Mouse (Mus musculus) midbrain, embryonic 16.5 days (tissue): ENCODE results near the gene Zfp638. TPM values are rescaled to one million over a fixed set of nuclear protein-coding genes. Genes with fewer than 3 reads are reported as not detected.
A peak's percentile ranks its signal among the peaks of the same experiment; 100 is the strongest.

Source experiments
- ATAC-seq: fragments of 200-750 bp; cut with Nextera tagmentation; 2 replicates; pipeline ENCODE4 v1.8.0; 2017; ENCODE audit warnings: moderate TSS enrichment
- H3K27ac ChIP-seq: fragments of 300-500 bp; sonication (generic); 2 replicates; pipeline ENCODE4 v1.5.1; 2014; ENCODE audit warnings: mild to moderate bottlenecking, low read length, mixed read lengths
- H3K27me3 ChIP-seq: fragments of 300-500 bp; sonication (generic); 2 replicates; pipeline ENCODE4 v1.6.1; 2014; ENCODE audit warnings: low read depth, low read length, mixed read lengths; ENCODE audit not compliant: control insufficient read depth, insufficient read depth
- H3K36me3 ChIP-seq: fragments of 300-500 bp; sonication (generic); 2 replicates; pipeline ENCODE4 v1.6.1; 2014; ENCODE audit warnings: mild to moderate bottlenecking, low read length, moderate library complexity, mixed read lengths; ENCODE audit not compliant: control insufficient read depth, insufficient read depth
- H3K4me1 ChIP-seq: fragments of 300-500 bp; sonication (generic); 2 replicates; pipeline ENCODE4 v1.6.1; 2014; ENCODE audit warnings: mild to moderate bottlenecking, low read length, mixed read lengths; ENCODE audit not compliant: control insufficient read depth, insufficient read depth
- H3K4me2 ChIP-seq: fragments of 300-500 bp; sonication (generic); 2 replicates; pipeline ENCODE4 v1.6.1; 2014; ENCODE audit warnings: mild to moderate bottlenecking, low read length, mixed read lengths
- H3K4me3 ChIP-seq: fragments of 300-500 bp; sonication (generic); 2 replicates; pipeline ENCODE4 v1.5.1; 2014; ENCODE audit warnings: low read depth, mild to moderate bottlenecking, low read length, moderate library complexity, mixed read lengths
- H3K9ac ChIP-seq: fragments of 300-500 bp; sonication (generic); 2 replicates; pipeline ENCODE4 v1.6.1; 2014; ENCODE audit warnings: low read depth, low read length, mixed read lengths
- H3K9me3 ChIP-seq: fragments of 300-500 bp; sonication (generic); replicated peaks from 2 replicates; pipeline ENCODE4 v1.6.1; 2014; ENCODE audit warnings: mild to moderate bottlenecking, low read length, mixed read lengths; ENCODE audit not compliant: control insufficient read depth, poor library complexity, severe bottlenecking
- WGBS: fragments of 180-500 bp; shearing (Covaris S2); extraction: QIAGEN DNeasy Blood & Tissue Kit; methylation state at CpG from one replicate; pipeline ENCODE4 v1.1.7; 2014; 5-methylcytosine and 5-hydroxymethylcytosine counted together
- polyA plus RNA-seq: library from polyadenylated mRNA; unstranded; fragments of >200 nt; fragmentation: Nextera tagmentation; extraction: Ambion mirVana; gene quantifications from 2 replicates; pipeline ENCODE4 v1.2.1, GENCODE M21; 2015

Gene Zfp638
- polyA plus RNA-seq, 1 experiment from 2014 or later, result 68.2 TPM

DNA sequence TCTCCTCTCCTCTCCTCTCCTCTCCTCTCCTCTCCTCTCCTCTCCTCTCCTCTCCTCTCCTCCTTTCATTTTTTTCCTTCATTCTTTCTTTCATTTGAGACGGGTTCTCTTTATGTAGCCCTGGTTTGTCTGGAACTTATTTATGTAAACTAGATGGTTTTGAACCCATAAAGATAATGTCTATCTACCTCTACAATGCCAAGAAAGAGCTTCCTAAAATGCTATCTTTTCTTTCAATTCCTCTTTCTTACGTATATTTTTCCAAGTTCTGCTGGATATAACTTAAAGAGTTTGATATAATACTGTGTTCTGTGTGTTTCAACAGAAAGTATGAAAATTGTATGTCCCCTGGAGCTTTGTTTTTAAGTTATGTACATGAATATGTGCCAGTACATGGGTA, 72.6 kb downstream of the Zfp638 start:
- 94% methylated on average over 2 of the region's 2 CpGs for WGBS
- H3K9ac ChIP-seq, result no peak overlapping the region
- H3K4me1 ChIP-seq, result no peaks in the 10 kb centered on the region
- H3K27me3 ChIP-seq, result no peaks in the 10 kb centered on the region
- H3K36me3 ChIP-seq, result peaks cover 9% of the 10 kb centered on the region
- no peak overlapping the region for H3K4me3 ChIP-seq
- H3K4me2 ChIP-seq, result no peak overlapping the region
- H3K9me3 ChIP-seq, result no peaks in the 10 kb centered on the region
- no peak for ATAC-seq
- no peak overlapping the region for H3K27ac ChIP-seq

GRCm38 (mm10) chr6:83942806-83943205, 75.9 kb downstream of the Zfp638 start:
- WGBS, result 94% methylated on average over 13 of the region's 13 CpGs
- peaks cover 15% of the 10 kb centered on the region for H3K36me3 ChIP-seq
- H3K4me2 ChIP-seq, result no peak overlapping the region
- no peaks in the 10 kb centered on the region for H3K4me1 ChIP-seq
- H3K9ac ChIP-seq, result no peak overlapping the region
- H3K9me3 ChIP-seq, result no peaks in the 10 kb centered on the region
- ATAC-seq, result no peak
- no peaks in the 10 kb centered on the region for H3K27me3 ChIP-seq
- H3K27ac ChIP-seq, result no peak overlapping the region
- no peak overlapping the region for H3K4me3 ChIP-seq

GRCm38 (mm10) chr6:83953603-83954002, 86.7 kb downstream of the Zfp638 start:
- Histone ChIP-seq H3K27me3 (no peaks in the 10 kb centered on the region), H3K9ac (no peak overlapping the region), H3K9me3 (no peaks in the 10 kb centered on the region), H3K36me3 (peaks cover 7% of the 10 kb centered on the region; the same call in 1 of the 2 replicates), H3K4me3 (no peak overlapping the region), H3K4me1 (no peaks in the 10 kb centered on the region), H3K4me2 (no peak overlapping the region), H3K27ac (no peak overlapping the region)
- ATAC-seq, result no peak

- Histone ChIP-seq H3K27ac (no peak overlapping the region), H3K9ac (no peak overlapping the region), H3K27me3 (no peaks in the 10 kb centered on the region), H3K4me2 (no peak overlapping the region), H3K4me3 (no peak overlapping the region), H3K9me3 (no peaks in the 10 kb centered on the region), H3K36me3 (peaks cover 10% of the 10 kb centered on the region), H3K4me1 (no peaks in the 10 kb centered on the region)
- WGBS, result 95% methylated on average over 5 of the region's 5 CpGs
- no peak for ATAC-seq
Measured at GRCm38 (mm10) chr6:83987642-83988041, 120.7 kb downstream of the Zfp638 start.

GRCm38 (mm10) chr6:84002716-84003115, 135.8 kb downstream of the Zfp638 start:
- no peak overlapping the region for H3K9ac ChIP-seq
- H3K9me3 ChIP-seq, result no peaks in the 10 kb centered on the region
- H3K27me3 ChIP-seq, result no peaks in the 10 kb centered on the region
- H3K27ac ChIP-seq, result no peak overlapping the region
- no peak overlapping the region for H3K4me2 ChIP-seq
- peaks cover 17% of the 10 kb centered on the region for H3K36me3 ChIP-seq
- WGBS, result 80% methylated on average over 1 of the region's 1 CpGs
- no peaks in the 10 kb centered on the region for H3K4me1 ChIP-seq
- no peak for ATAC-seq
- no peak overlapping the region for H3K4me3 ChIP-seq

- H3K9me3 ChIP-seq, result no peaks in the 10 kb centered on the region
- H3K27ac ChIP-seq, result no peak overlapping the region
- no peak overlapping the region for H3K9ac ChIP-seq
- peaks cover 2% of the 10 kb centered on the region; the same call in 1 of the 2 replicates for H3K27me3 ChIP-seq
- 90% methylated on average over 4 of the region's 4 CpGs for WGBS
- H3K36me3 ChIP-seq, result peaks cover 4% of the 10 kb centered on the region
- no peak overlapping the region for H3K4me2 ChIP-seq
- H3K4me3 ChIP-seq, result no peak overlapping the region
- ATAC-seq, result no peak
- peaks cover 9% of the 10 kb centered on the region; the same call in 1 of the 2 replicates for H3K4me1 ChIP-seq
Measured at GRCm38 (mm10) chr6:84004295-84004694, 137.4 kb downstream of the Zfp638 start.

- H3K27me3 ChIP-seq, result peaks cover 5% of the 10 kb centered on the region; the same call in 1 of the 2 replicates
- no peak within 1 kb of the TSS for H3K27ac ChIP-seq
- under 1% methylated on average over 41 of the region's 41 CpGs for WGBS
- peaks cover 18% of the 10 kb centered on the region; the same call in 1 of the 2 replicates for H3K4me1 ChIP-seq
- no peaks in the 10 kb centered on the region for H3K36me3 ChIP-seq
- peak within 1 kb of the TSS; percentile 96 for H3K4me2 ChIP-seq
- H3K4me3 ChIP-seq, result peak within 1 kb of the TSS; percentile 48
- no peaks in the 10 kb centered on the region for H3K9me3 ChIP-seq
- H3K9ac ChIP-seq, result peak within 1 kb of the TSS; percentile 67
- peak; percentile 51; the same call in 1 of the 2 replicates for ATAC-seq
Measured at GRCm38 (mm10) chr6:84008363-84009171, 141.7 kb downstream of the Zfp638 start, which contains the start of gene Dysf. Gene Dysf, plus strand, starts transcription at chr6:84008590.

DNA sequence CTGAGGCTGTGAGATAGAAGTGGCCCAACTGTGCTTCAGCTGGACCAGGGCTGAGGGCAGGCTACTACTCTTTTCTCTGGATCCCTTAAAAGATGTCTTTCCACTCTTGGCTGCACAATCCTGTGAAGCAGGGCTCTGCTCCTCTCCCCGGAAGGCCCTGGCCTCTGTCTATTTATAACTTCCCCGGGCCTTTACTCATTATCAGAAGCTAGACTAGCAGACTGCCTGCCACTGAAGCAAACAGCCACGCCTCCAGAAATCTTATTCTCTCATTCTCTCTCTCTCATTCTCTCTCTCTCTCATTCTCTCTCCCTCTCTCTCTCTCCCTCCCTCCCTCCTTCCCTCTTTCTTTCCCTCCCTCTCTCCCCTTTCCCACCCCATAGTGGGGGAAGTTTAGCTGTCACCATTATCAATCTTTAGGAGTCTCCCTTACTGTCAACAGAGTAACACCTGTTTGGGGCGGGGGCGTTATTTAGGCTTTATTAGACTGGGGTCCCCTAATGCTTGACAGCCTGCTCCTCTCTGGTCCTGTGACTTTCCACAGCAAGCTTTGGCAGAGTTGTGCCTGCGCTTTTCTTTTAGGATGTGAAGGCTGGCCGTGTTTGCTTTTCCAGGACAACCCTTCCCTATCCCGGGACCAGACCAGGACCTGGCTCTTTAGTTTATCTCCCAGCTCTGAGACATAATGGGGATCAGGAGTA, 142.4 kb downstream of the Zfp638 start:
- Histone ChIP-seq H3K9me3 (no peaks in the 10 kb centered on the region), H3K27ac (no peak overlapping the region), H3K27me3 (peaks cover 5% of the 10 kb centered on the region; the same call in 1 of the 2 replicates), H3K9ac (no peak overlapping the region), H3K4me3 (peak overlapping the region; percentile 48; the same call in 1 of the 2 replicates), H3K4me1 (peaks cover 18% of the 10 kb centered on the region; the same call in 1 of the 2 replicates), H3K4me2 (peak overlapping the region; percentile 96), H3K36me3 (no peaks in the 10 kb centered on the region)
- WGBS, result 32% methylated on average over 8 of the region's 8 CpGs
- no peak for ATAC-seq

GRCm38 (mm10) chr6:84009915-84010302, 143.0 kb downstream of the Zfp638 start:
- Histone ChIP-seq H3K4me1 (peaks cover 18% of the 10 kb centered on the region; the same call in 1 of the 2 replicates), H3K27me3 (peaks cover 5% of the 10 kb centered on the region; the same call in 1 of the 2 replicates), H3K27ac (no peak overlapping the region), H3K9ac (no peak overlapping the region), H3K4me2 (no peak overlapping the region), H3K36me3 (no peaks in the 10 kb centered on the region), H3K4me3 (no peak overlapping the region), H3K9me3 (no peaks in the 10 kb centered on the region)
- ATAC-seq, result no peak
- WGBS, result 33% methylated on average over 3 of the region's 4 CpGs
